Mouse (Mus musculus): ENCODE data around the gene Kras.

DNA sequence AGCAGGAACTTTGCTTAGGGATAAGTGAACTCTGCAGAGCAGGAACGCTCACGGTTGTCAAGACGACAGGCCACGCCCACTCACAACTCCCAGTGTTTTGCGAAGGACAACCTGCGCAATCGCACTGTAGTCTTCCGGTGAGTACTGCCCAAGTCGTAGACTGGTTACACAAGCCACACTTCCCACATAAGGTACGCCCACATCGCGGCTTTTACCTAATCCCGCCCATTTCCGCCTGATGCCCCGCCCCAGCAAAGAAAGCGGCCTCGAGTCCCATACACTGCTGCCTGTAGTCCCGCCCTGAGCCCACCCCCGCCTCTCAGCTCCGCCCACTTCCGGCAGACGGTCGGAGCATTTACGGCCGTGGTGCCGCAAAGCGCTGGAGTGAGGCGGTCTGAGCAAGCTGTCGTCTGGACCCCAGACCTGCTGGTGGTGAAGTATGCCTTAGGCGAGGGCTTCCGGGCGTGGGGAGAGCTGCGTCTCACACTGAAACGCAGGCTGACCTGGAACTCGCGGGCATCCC is 39.2 kb downstream of the Kras start, which contains the start of the genes Casc1 and Etfrf1:
- TF ChIP-seq EP300 (IDR thresholded peaks at IDR 0.05) (peak; percentile 29; the same call in 1 of the 2 replicates), CTCF (IDR thresholded peaks at IDR 0.05) (no peak)
